Mouse (Mus musculus) mouse embryonic stem cell (cell line): ENCODE measurements around the gene Pmf1.
"Not testable (repeated sequence)": the region's sequence is repeated elsewhere in the genome, so short reads cannot be mapped to it uniquely, and the experiment has no call there.

Experiments used
- in situ Hi-C, 2 experiments: fragments of 300-500 bp; cut with MboI; formaldehyde crosslinking; loops; 1 replicate in 1 of 2; 3 replicates in 1 of 2; pipeline ENCODE4 v1.14.3; 2019 to 2020; ENCODE audit warnings: low sequenced_read_pairs in 2 of 2, low pct_unique_long_range_greater_than_20kb in 1 of 2, mixed read lengths in 1 of 2; ENCODE audit not compliant: unreplicated experiment in 1 of 2

Pmf1 gene

DNA sequence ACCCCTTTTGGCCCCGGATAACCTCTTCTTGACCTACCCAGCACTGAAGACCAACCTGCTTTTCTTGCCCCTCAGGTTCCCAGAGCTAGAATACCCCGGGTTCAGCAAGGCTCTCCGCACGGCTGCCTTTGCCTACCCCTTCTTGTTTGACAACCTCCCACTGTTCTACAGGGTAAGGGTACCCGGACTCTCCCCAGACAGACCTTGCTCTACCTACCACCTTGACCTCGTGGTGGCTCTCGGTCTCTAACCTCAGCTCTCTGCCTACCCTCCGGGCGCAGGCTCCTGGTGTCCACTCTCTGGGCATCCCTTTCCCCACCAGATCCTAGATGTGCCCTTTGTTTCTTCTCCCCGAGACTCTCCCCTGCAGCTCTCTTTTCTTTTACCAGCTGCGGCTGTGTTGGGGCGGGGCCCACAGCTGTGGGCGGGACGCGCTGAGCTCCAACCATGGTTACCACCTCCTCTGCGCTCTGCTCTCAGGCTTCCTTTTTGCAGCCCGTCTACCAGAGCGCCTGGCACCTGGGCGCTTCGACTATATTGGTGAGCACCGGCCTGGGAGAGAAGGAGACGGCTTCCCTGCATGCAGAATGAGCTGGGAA is 43.2 kb downstream of the Pmf1 start:
- in situ Hi-C loops, result not testable (repeated sequence)

DNA sequence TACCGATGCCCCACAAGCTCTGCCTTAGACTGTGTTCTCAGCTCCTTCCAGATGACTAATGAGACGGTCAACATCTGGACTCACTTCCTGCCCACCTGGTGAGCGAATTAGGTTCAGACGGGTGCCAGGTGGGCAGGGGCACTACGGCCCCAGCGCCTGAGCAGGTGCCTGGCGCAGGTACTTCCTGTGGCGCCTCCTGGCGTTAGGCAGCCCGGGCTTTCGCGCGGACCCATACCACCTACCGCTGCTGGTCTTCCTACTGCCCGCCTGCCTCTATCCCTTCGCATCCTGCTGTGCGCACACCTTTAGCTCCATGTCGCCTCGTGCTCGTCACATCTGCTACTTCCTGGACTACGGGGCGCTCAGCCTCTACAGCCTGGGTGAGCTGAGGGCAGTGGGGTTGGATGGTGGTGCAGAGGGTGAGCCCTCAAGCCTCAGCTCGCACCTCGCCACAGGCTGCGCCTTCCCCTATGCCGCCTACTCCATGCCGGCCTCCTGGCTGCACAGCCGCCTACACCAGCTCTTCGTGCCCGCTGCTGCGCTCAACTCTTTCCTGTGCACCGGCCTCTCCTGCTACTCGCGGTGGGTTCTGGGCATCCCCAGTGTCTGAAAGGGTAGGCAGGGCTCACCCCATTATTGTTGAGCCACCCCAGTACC is 44.3 kb downstream of the Pmf1 start:
- in situ Hi-C loops, result no loop called here

DNA sequence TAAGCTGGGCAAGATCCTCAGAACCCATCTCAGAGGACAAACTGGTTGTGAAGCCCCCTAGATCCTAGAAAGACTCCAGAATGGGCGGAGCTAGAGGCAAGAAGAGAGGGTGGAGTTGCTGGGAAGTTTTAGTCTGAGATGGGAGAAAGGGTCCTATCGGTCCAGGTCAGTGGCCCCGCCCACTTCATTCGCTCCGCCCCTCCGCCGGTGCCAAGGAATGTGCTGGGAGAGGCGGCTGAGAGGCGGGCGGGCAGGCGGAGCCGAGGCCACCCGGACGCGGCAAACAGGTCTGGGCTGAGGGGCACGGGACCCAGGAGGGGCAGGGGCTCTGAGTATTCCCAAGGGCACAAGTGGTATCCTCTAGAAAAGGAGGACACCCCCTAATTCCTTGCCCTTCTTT is 45.8 kb downstream of the Pmf1 start, which contains the start of gene Paqr6:
Paqr6 (plus strand) TSS at position 248 of the 400 bp plus-strand sequence.
- in situ Hi-C loops, result no loop called here

DNA sequence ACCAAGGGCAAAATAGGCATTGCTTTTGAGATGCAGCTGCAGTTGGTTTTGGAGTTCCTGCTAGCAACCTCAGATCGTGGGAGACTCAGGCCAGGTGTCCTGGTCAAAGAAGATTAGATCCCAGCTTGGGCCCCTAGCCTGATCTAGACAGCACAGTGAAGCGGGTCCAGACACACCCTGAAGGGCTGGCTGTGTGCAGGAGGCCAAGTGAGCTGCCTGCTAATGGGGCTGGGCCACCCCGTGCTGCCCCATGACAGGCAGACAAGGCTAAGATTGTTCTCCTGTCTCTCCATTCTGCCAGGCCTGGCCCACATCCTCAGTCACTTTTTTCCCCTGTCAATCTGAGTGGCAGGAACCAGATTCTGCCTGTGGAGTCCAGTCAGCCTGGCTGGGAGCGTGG is 46.4 kb downstream of the Pmf1 start:
- in situ Hi-C loops, result no loop called here

DNA sequence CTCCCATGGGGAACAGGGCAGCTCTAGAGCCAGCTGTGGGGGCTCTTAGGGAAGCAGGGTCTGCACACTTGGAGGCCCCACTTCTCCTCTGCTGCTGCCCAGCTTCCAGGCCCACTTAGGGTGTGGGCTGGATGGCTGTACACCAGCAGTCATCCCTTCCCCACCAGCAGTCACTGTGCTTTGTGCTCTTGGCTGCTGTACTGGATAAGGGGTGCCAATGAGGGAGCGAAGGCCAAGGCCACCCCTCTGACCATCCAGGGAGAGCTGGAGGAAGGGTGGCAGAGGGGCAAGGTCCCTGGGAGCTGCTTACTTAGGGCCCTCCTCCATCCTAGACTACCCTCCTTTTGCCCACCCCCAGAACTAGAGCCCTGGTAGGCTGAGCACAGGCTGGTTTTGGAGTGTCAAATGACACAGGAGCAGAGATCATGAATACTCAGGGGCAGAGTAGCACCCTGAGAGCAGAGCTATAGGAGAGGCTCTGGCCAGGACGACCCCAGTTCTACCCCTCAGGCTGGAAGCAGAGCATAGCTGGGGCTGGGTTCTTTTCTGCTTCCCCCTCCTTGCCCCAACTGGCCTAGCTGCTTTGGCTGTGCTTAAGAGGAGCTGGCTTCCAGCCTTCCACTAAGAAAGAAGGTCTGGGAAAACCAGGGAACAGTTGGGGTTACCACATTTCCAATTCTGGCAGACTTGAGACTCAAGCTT is 48.4 kb downstream of the Pmf1 start:
- in situ Hi-C loops, result no loop called here

DNA sequence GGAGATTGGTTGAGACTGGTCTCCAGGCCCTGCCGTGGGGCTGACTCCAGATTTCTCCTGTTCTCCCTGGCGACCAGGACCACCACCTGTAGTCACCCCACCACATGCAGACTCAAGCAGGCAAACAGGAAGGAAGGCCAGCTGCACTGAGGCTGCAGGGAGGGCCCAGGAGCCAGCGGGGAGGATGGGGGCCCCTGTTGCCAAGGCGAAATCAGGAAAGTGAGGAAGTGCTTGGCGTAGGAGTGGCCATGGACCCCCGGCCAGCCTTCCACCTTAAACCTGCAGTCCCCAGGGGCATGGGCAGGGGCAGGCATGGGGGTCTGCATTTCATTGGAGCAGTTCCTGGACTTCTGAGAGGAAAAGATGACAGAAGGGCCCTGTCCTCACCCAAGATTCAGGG is 49.0 kb downstream of the Pmf1 start:
- in situ Hi-C loops, result no loop called here

DNA sequence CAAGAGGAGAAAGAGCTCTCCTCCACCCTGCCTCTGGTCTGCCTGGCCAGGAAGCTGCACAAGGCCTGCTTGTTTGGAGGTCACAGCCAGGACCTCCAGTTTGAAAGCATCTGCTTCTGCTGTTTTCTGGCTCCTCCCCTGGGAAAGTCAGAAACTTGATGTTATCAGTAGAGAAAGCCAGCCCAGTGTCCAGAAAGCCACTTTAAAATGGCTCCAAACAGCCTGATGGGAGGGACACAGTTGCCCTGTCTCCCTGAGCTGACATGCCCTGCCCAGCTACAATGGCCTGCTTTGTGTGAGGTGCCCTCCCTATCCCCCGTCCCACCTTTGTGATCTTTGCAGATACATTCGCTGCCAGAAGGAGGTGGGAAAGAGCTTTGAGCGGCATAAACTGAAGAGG is 50.1 kb downstream of the Pmf1 start:
- in situ Hi-C loops, result no loop called here

DNA sequence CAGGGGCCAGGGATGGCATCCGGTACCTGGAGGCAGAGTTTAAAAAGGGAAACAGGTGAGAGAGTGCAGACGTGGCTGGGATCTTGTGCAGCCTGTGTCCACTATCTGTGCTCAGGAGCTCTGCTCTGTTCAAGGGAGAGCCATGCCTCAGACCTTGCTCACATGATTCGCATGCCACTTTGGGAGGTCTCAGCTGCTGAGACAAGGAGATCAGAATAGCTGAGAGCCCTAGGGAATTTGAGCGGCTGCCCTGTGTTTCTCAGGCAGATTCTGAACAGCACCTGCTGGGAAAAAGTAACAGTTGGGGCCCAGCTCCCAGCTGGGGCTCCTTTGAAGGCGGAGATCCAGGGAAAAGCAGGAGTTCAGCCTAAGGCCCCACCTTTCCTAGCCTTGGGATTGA is 50.5 kb downstream of the Pmf1 start:
- in situ Hi-C loops, result no loop called here

DNA sequence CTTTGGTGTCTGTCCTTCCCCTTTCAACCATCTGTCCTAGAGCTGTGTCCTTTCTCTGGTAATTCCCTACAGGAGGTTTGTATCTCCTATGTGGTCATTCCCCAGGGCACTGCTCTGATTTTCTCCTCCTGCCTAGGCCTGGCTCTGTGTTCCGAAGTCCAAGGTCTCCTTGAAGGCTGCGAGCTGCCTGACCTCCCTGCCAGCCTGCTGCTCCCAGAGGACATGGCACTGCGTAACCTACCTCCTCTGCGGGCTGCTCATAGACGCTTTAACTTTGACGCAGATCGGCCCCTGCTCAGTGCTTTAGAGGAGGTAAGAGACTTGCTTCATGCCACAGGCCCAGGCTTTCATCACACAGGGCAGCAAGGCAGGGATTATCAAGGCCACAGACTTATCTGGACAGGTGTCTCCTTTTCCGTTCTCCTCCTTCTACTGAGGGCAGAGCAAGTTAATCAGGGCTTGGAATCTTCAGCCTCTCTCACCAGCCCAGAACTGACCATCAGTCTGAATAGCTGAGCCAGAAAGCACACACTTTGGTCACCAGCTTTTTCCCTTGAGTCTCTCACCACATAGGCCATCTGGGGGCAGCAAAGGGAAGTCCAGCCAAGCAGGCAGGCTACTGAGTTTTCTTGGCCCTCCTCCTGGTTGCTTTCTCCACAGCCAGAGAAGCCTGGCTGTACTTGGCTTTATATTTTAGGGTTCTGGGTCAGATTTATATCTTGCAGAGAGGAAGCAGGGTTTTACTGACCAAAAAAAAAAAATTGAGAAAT is 55.5 kb downstream of the Pmf1 start:
- in situ Hi-C loops, result loop anchor here (5.0 kb wide), 1 partner anchor 42 kb away; no protein-coding TSS in a partner anchor

DNA sequence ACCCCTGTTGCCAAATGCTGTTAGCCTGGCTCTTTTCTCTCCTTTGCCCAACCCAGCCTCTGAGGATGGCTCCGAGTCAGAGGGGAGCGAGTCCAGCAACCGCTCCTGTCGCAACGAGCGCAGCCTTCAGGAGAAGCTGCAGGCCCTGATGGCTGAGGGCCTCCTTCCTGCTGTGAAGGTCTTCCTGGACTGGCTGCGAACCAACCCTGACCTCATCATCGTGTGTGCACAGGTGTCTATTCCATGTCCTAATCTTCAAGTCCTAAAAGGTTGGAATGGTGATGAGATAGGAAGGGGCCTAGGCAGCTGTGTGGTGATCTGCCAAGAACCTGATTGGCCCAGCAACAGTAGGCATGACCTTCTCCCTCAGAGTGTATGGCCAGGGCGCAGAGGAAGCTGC is 57.2 kb downstream of the Pmf1 start:
- in situ Hi-C loops, result loop anchor here (5.0 kb wide), 1 partner anchor 41 kb away; no protein-coding TSS in a partner anchor

DNA sequence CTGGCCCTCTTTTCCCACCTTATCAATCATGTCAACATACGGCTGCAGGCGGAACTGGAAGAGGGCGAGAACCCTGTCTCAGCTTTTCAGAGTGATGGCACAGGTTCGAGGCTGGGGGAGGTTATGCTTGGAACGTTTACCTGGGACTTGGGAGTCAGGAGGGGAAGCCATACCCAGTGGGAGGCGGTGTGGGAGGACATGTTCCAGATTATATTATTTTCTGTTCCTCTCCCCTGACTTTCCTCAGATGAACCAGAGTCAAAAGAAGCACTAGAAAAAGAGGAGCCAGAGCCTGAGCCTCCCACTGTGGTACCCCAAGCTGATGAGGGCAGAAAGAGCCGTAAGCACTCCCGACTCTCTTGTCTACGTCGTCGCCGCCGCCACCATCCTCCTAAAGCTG is 59.4 kb downstream of the Pmf1 start:
- in situ Hi-C loops, result loop anchor here (5.0 kb wide), 1 partner anchor 38 kb away; no protein-coding TSS in a partner anchor
